Mouse (Mus musculus) A20 (cell line): Measurements from ENCODE around the gene Cdhr2.

Experiments used
- DNase-seq: peaks from one replicate; pipeline ENCODE4 v3.0.0-alpha.2; 2011; ENCODE audit warnings: low read depth, low spot score

The Cdhr2 gene

GRCm38 (mm10) chr13:54693558-54694347 lies 7.5 kb upstream of the Cdhr2 start, which contains the start of gene Rnf44:
Gene Rnf44, minus strand, starts transcription at chr13:54693907.
- peak; percentile 100 for DNase-seq

GRCm38 (mm10) chr13:54694348-54695060 lies 6.8 kb upstream of the Cdhr2 start:
- no peak for DNase-seq

- DNase-seq = no peak
These were observed 5.6 kb upstream of the Cdhr2 start for GRCm38 (mm10) chr13:54695479-54696230.

- DNase-seq = peak; percentile 54
These were observed 1.2 kb downstream of the Cdhr2 start for GRCm38 (mm10) chr13:54702507-54702906.

- DNase-seq = no peak
These were observed 3.6 kb downstream of the Cdhr2 start for GRCm38 (mm10) chr13:54704890-54705289.

GRCm38 (mm10) chr13:54710866-54711265 lies 9.6 kb downstream of the Cdhr2 start:
- DNase-seq = no peak

- DNase-seq = peak; percentile 41
These were observed 13.1 kb downstream of the Cdhr2 start for GRCm38 (mm10) chr13:54714393-54714792.

GRCm38 (mm10) chr13:54714996-54715395 lies 13.7 kb downstream of the Cdhr2 start:
- no peak for DNase-seq

GRCm38 (mm10) chr13:54716916-54717315 lies 15.7 kb downstream of the Cdhr2 start:
- peak; percentile 59 for DNase-seq

GRCm38 (mm10) chr13:54723143-54723542 lies 21.9 kb downstream of the Cdhr2 start:
- no peak for DNase-seq

- no peak for DNase-seq
These were observed 24.9 kb downstream of the Cdhr2 start for GRCm38 (mm10) chr13:54726131-54726530.

- no peak for DNase-seq
These were observed 35.7 kb downstream of the Cdhr2 start for GRCm38 (mm10) chr13:54736931-54737330.

GRCm38 (mm10) chr13:54737488-54738212 lies 36.4 kb downstream of the Cdhr2 start:
- no peak for DNase-seq

GRCm38 (mm10) chr13:54738213-54738601 lies 36.9 kb downstream of the Cdhr2 start:
- no peak for DNase-seq

GRCm38 (mm10) chr13:54746110-54746509 lies 44.8 kb downstream of the Cdhr2 start:
- DNase-seq = no peak

- DNase-seq = no peak
These were observed 45.6 kb downstream of the Cdhr2 start for GRCm38 (mm10) chr13:54746896-54747295.

GRCm38 (mm10) chr13:54748190-54748589 lies 46.9 kb downstream of the Cdhr2 start:
- no peak for DNase-seq

GRCm38 (mm10) chr13:54748721-54749060 lies 47.4 kb downstream of the Cdhr2 start:
- DNase-seq = no peak

- DNase-seq = no peak
These were observed 48.0 kb downstream of the Cdhr2 start for GRCm38 (mm10) chr13:54749061-54749863.

- DNase-seq = no peak
These were observed 48.7 kb downstream of the Cdhr2 start, which contains the start of gene Gprin1 for GRCm38 (mm10) chr13:54749864-54750411. Gene Gprin1, minus strand, starts transcription at chr13:54749874.
